Mouse (Mus musculus): ENCODE results near the gene Uhrf1bp1. TPM values are rescaled to one million over a fixed set of nuclear protein-coding genes. Genes with fewer than 3 reads are reported as not detected.

The Uhrf1bp1 gene
- 2.9 and 3.1 TPM in 2 replicates for polyA plus RNA-seq (2012; rRNA removed)
- 1.8 and 2.4 TPM in 2 replicates for polyA plus RNA-seq (2014; fragmentation: Nextera tagmentation; extraction: Ambion mirVana)

GRCm38 (mm10) chr17:27856265-27856797 lies at the start of gene Uhrf1bp1:
Gene Uhrf1bp1, plus strand, starts transcription at chr17:27856441.
- Histone ChIP-seq H3K9me3 (ENCODE audit: control insufficient read depth, low read length) (no peaks in the 10 kb centered on the region), H3K4me2 (ENCODE audit: low read depth) (peak within 1 kb of the TSS; percentile 95), H3K27me3 (ENCODE audit: control insufficient read depth, insufficient read depth, low read length) (no peaks in the 10 kb centered on the region), H3K4me3 (ENCODE audit: insufficient read depth in 1 of 2, low read depth in 2 of 2, low read length in 2 of 2) (peak within 1 kb of the TSS; percentile 69 to 91), H3K36me3 (replicated peaks; ENCODE audit: control insufficient read depth, insufficient read depth, low read depth) (peaks cover 15% of the 10 kb centered on the region), H3K27ac (peak within 1 kb of the TSS; percentile 71), H3K9ac (replicated peaks) (peak within 1 kb of the TSS; percentile 70), H3K4me1 (replicated peaks; ENCODE audit: control insufficient read depth in 2 of 2, insufficient read depth in 2 of 2, low read length in 1 of 2) (peaks cover 30 to 33% of the 10 kb centered on the region in 2 experiments)
- WGBS (ENCODE audit: insufficient replicate concordance), result 0% methylated on average over 54 of the region's 54 CpGs
- peak; percentile 81 for ATAC-seq (ENCODE audit: insufficient read depth)
- DNase-seq (ENCODE audit: low read depth in 3 of 3, low spot score in 3 of 3), result peak; percentile 72 to 78 (median 76)
- no peak for TF ChIP-seq CTCF (IDR thresholded peaks at IDR 0.05; ENCODE audit: low read depth)

GRCm38 (mm10) chr17:27807542-27808078 lies 48.6 kb upstream of the Uhrf1bp1 start:
- Histone ChIP-seq H3K4me3 (ENCODE audit: insufficient read depth in 1 of 2, low read depth in 2 of 2, low read length in 2 of 2) (no peak overlapping the region), H3K36me3 (replicated peaks; ENCODE audit: control insufficient read depth, insufficient read depth, low read depth) (no peaks in the 10 kb centered on the region), H3K9ac (replicated peaks) (no peak overlapping the region), H3K27me3 (ENCODE audit: control insufficient read depth, insufficient read depth, low read length) (no peaks in the 10 kb centered on the region), H3K4me2 (ENCODE audit: low read depth) (no peak overlapping the region), H3K4me1 (replicated peaks; ENCODE audit: control insufficient read depth in 2 of 2, insufficient read depth in 2 of 2, low read length in 1 of 2) (peaks cover 11 to 25% of the 10 kb centered on the region in 2 experiments), H3K9me3 (ENCODE audit: control insufficient read depth, low read length) (no peaks in the 10 kb centered on the region), H3K27ac (no peak overlapping the region)
- no peak for ATAC-seq (ENCODE audit: insufficient read depth)
- no peak for DNase-seq (ENCODE audit: low read depth in 3 of 3, low spot score in 3 of 3)
- TF ChIP-seq CTCF (IDR thresholded peaks at IDR 0.05; ENCODE audit: low read depth) (no peak), EP300 (IDR thresholded peaks at IDR 0.05; ENCODE audit: low read depth) (no peak)
- WGBS (ENCODE audit: insufficient replicate concordance), result 48% methylated on average over 2 of the region's 2 CpGs

DNA sequence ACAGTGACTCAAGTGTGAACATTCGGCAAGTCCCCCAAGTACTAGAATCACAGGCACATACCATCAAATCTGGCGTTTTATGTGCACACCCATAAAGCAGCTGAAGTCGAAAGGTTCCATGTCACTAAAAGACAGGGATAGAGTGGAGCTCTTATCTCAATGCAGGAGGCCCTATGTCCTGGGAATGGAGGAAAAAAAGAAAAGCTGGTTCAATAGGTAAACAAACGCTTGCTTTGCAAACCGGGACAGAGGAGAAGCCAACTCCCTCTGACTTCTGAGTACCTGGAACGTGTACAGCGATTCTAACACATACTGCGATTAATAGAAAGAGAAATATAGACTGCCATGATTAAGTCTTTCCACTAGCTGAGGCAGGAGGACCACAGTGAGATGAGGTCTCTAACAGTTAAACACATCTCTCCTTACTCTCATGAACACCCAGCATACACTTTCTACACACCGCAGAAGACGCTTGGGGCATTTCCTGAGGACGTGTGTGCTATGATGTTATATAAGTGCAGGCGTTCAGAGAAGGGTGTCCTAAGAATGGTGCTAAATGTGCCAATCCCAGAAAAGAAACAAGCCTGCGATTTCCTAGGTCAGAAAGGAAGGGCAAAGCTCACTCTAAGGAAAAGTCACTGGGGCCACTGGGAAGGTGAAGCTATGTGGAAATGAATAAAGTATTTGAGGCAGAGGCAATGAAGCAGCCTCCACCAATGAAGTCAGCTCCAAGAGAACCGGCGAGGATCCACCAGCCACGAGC lies 45.5 kb upstream of the Uhrf1bp1 start:
- Histone ChIP-seq H3K9me3 (ENCODE audit: control insufficient read depth, low read length) (no peaks in the 10 kb centered on the region), H3K27ac (no peak overlapping the region), H3K36me3 (replicated peaks; ENCODE audit: control insufficient read depth, insufficient read depth, low read depth) (no peaks in the 10 kb centered on the region), H3K9ac (replicated peaks) (no peak overlapping the region), H3K4me2 (ENCODE audit: low read depth) (no peak overlapping the region), H3K27me3 (ENCODE audit: control insufficient read depth, insufficient read depth, low read length) (no peaks in the 10 kb centered on the region), H3K4me1 (replicated peaks; ENCODE audit: control insufficient read depth in 2 of 2, insufficient read depth in 2 of 2, low read length in 1 of 2) (peaks cover 3 to 20% of the 10 kb centered on the region in 2 experiments; a peak in 2 of 4 replicates), H3K4me3 (ENCODE audit: insufficient read depth in 1 of 2, low read depth in 2 of 2, low read length in 2 of 2) (no peak overlapping the region)
- DNase-seq (ENCODE audit: low read depth in 3 of 3, low spot score in 3 of 3) (no peak), ATAC-seq (ENCODE audit: insufficient read depth) (no peak)
- no peak for TF ChIP-seq EP300 (IDR thresholded peaks at IDR 0.05; ENCODE audit: low read depth)
- no peak for TF ChIP-seq CTCF (IDR thresholded peaks at IDR 0.05; ENCODE audit: low read depth)
- 71% methylated on average over 16 of the region's 16 CpGs for WGBS (ENCODE audit: insufficient replicate concordance)

DNA sequence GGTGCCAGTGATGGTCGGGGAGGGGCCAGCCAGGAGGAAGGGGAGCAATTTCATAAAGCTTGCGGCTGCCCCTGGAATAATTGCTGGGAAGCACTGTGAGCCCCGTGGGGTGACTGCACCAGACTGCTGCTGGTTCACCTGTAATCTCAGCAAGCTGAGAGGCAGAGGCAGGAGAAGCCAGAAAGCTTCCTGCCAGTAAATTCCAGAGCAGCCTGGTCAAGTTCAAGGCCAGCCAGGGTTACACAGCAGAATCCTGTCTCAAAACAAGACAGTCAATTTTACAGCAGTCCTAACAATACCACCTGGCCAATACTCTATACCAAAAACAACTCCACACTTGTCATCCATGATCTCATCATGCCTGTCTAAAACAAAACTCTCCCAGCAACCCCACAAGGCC lies 44.3 kb upstream of the Uhrf1bp1 start:
- Histone ChIP-seq H3K9ac (replicated peaks) (no peak overlapping the region), H3K27ac (no peak overlapping the region), H3K9me3 (ENCODE audit: control insufficient read depth, low read length) (no peaks in the 10 kb centered on the region), H3K4me2 (ENCODE audit: low read depth) (no peak overlapping the region), H3K4me1 (replicated peaks; ENCODE audit: control insufficient read depth in 2 of 2, insufficient read depth in 2 of 2, low read length in 1 of 2) (peaks cover 3 to 19% of the 10 kb centered on the region in 2 experiments; a peak in 2 of 4 replicates), H3K36me3 (replicated peaks; ENCODE audit: control insufficient read depth, insufficient read depth, low read depth) (no peaks in the 10 kb centered on the region), H3K27me3 (ENCODE audit: control insufficient read depth, insufficient read depth, low read length) (no peaks in the 10 kb centered on the region), H3K4me3 (ENCODE audit: insufficient read depth in 1 of 2, low read depth in 2 of 2, low read length in 2 of 2) (no peak overlapping the region)
- DNase-seq (ENCODE audit: low read depth in 3 of 3, low spot score in 3 of 3) (no peak), ATAC-seq (ENCODE audit: insufficient read depth) (no peak)
- TF ChIP-seq CTCF (IDR thresholded peaks at IDR 0.05; ENCODE audit: low read depth) (no peak), EP300 (IDR thresholded peaks at IDR 0.05; ENCODE audit: low read depth) (no peak)
- 69% methylated on average over 3 of the region's 3 CpGs for WGBS (ENCODE audit: insufficient replicate concordance)

DNA sequence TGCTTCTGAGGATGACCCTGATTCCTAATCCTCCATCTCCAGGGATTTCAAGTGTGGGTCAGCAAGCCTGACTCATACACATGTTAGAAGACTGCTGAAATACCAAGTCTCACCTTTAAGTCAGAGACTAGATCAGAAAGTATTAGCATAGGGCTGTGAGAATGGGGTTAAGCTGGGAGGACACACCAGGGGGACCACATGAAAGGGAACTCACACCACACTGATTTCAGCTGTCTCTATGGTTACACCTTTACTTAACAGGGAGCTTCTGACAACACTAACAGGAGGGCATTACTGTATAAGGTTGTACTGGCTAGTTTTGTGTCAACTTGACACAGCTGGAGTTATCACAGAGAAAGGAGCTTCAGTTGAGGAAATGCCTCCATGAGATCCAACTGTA lies 41.6 kb upstream of the Uhrf1bp1 start:
- Histone ChIP-seq H3K4me1 (replicated peaks; ENCODE audit: control insufficient read depth in 2 of 2, insufficient read depth in 2 of 2, low read length in 1 of 2) (peaks cover 9 to 32% of the 10 kb centered on the region in 2 experiments), H3K4me2 (ENCODE audit: low read depth) (no peak overlapping the region), H3K27ac (no peak overlapping the region), H3K36me3 (replicated peaks; ENCODE audit: control insufficient read depth, insufficient read depth, low read depth) (no peaks in the 10 kb centered on the region), H3K9ac (replicated peaks) (no peak overlapping the region), H3K27me3 (ENCODE audit: control insufficient read depth, insufficient read depth, low read length) (no peaks in the 10 kb centered on the region), H3K9me3 (ENCODE audit: control insufficient read depth, low read length) (no peaks in the 10 kb centered on the region), H3K4me3 (ENCODE audit: insufficient read depth in 1 of 2, low read depth in 2 of 2, low read length in 2 of 2) (no peak overlapping the region)
- no peak for DNase-seq (ENCODE audit: low read depth in 3 of 3, low spot score in 3 of 3)
- no peak for ATAC-seq (ENCODE audit: insufficient read depth)
- TF ChIP-seq EP300 (IDR thresholded peaks at IDR 0.05; ENCODE audit: low read depth), result no peak
- no peak for TF ChIP-seq CTCF (IDR thresholded peaks at IDR 0.05; ENCODE audit: low read depth)
